Mouse (Mus musculus) lung, embryonic 16.5 days (tissue): ENCODE measurements around the gene Bmpr1a. TPM values are rescaled to one million over a fixed set of nuclear protein-coding genes. Genes with fewer than 3 reads are reported as not detected.

ENCODE experiments used
- ATAC-seq: fragments of 200-750 bp; cut with Nextera tagmentation; 2 replicates; pipeline ENCODE4 v1.8.0; 2017; ENCODE audit warnings: low read depth, mild to moderate bottlenecking, moderate library complexity
- H3K27ac ChIP-seq: fragments of 300-500 bp; sonication (generic); 2 replicates; pipeline ENCODE4 v1.5.1; 2014; ENCODE audit warnings: mild to moderate bottlenecking, control low read depth, low read length
- H3K27me3 ChIP-seq: fragments of 300-500 bp; sonication (generic); 2 replicates; pipeline ENCODE4 v1.6.1; 2014; ENCODE audit warnings: low read depth, low read length, mixed read lengths; ENCODE audit not compliant: control insufficient read depth, insufficient read depth
- H3K36me3 ChIP-seq: fragments of 300-500 bp; sonication (generic); 2 replicates; pipeline ENCODE4 v1.6.1; 2014; ENCODE audit warnings: low read length; ENCODE audit not compliant: control insufficient read depth, insufficient read depth
- H3K4me1 ChIP-seq: fragments of 300-500 bp; sonication (generic); replicated peaks from 2 replicates; pipeline ENCODE4 v1.6.1; 2014; ENCODE audit warnings: low read length, mixed read lengths; ENCODE audit not compliant: control insufficient read depth, insufficient read depth
- H3K4me2 ChIP-seq: fragments of 300-500 bp; sonication (generic); 2 replicates; pipeline ENCODE4 v1.6.1; 2014; ENCODE audit warnings: low read depth, low read length, control low read depth
- H3K4me3 ChIP-seq: fragments of 300-500 bp; sonication (generic); 2 replicates; pipeline ENCODE4 v1.5.1; 2014; ENCODE audit warnings: mild to moderate bottlenecking, low read length, control low read depth
- H3K9ac ChIP-seq: fragments of 300-500 bp; sonication (generic); 2 replicates; pipeline ENCODE4 v1.6.1; 2014; ENCODE audit warnings: low read length, control low read depth
- H3K9me3 ChIP-seq: fragments of 300-500 bp; sonication (generic); 2 replicates; pipeline ENCODE4 v1.6.1; 2016; ENCODE audit warnings: low read length; ENCODE audit not compliant: control insufficient read depth
- WGBS: fragments of 180-500 bp; shearing (Covaris S2); extraction: QIAGEN DNeasy Blood & Tissue Kit; methylation state at CpG from one replicate; pipeline ENCODE4 v1.1.7; 2014; 5-methylcytosine and 5-hydroxymethylcytosine counted together
- polyA plus RNA-seq: library from polyadenylated mRNA; unstranded; fragments of >200 nt; fragmentation: Nextera tagmentation; extraction: Ambion mirVana; gene quantifications from 2 replicates; pipeline ENCODE4 v1.2.1, GENCODE M21; 2015

Gene Bmpr1a
- polyA plus RNA-seq, 1 experiment from 2014 or later, result 25.8 TPM

DNA sequence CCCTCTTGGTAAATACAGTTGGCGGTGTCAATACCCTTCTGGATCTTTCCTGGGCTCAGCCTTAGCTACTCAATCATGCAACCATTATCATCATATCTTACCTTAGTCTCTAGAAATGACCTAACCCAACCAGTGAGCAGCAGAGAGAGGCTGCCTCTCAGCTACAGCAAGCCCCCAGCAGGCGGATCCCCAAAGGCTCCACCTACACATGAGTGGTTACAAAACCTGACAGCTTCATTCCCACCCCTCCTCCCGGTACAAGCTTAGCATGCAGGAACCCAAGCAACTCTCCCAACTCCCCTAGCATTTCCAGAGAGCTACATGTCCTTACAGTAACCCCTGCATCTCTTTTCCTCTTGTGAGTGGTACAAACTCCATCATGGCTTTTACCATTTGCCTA, 103.1 kb downstream of the Bmpr1a start:
- 91% methylated on average over 3 of the region's 3 CpGs for WGBS
- ATAC-seq, result no peak
- peaks cover 13% of the 10 kb centered on the region for H3K36me3 ChIP-seq

DNA sequence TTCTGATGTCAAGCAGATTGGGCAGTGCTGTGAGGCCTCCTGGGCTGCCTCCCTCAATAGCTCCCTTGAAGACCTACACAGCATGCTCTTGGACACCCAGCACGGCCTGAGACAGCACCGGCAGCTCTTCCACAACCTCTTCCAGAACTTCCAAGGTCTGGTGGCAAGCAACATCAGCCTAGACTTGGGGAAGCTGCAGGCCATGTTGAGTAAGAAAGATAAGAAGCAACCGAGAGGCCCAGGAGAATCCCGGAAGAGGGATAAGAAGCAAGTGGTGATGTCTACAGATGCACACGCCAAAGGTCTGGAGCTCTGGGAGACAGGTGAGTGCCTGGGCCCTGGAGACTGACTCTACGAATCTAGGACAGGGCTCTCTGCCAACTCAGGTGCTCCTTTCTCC, 103.8 kb downstream of the Bmpr1a start:
- Histone ChIP-seq H3K4me3 (no peak overlapping the region), H3K4me2 (no peak overlapping the region), H3K9ac (no peak overlapping the region), H3K4me1 (no peaks in the 10 kb centered on the region), H3K27me3 (no peaks in the 10 kb centered on the region), H3K9me3 (no peaks in the 10 kb centered on the region), H3K36me3 (peaks cover 6% of the 10 kb centered on the region), H3K27ac (no peak overlapping the region)
- no peak for ATAC-seq
- 89% methylated on average over 6 of the region's 6 CpGs for WGBS

More for the DNA sequence above, 103.1 kb downstream of the Bmpr1a start:
- Histone ChIP-seq H3K27ac (no peak overlapping the region), H3K27me3 (no peaks in the 10 kb centered on the region), H3K4me3 (no peak overlapping the region), H3K9ac (no peak overlapping the region), H3K4me2 (no peak overlapping the region), H3K4me1 (no peaks in the 10 kb centered on the region), H3K9me3 (no peaks in the 10 kb centered on the region)

DNA sequence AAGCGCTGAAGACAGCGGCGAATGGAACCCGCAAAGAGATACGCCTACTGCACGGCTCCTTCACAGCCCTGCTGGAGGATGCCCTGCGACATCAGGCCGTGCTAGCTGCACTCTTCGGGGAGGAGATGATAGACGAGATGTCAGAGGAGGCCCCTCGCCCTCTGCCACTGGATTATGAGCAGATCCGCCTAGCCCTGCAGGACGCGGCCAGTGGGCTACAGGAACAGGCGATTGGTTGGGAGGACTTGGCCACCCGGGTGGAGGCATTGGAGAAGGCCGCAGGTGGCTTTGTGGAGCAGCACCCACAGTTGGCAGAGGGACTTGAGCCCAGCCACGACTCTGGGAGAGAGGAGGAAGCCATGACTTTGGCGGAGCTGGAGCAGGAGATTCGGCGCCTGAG, 104.2 kb downstream of the Bmpr1a start:
- H3K4me2 ChIP-seq, result no peak overlapping the region
- no peak overlapping the region for H3K27ac ChIP-seq
- no peak overlapping the region for H3K4me3 ChIP-seq
- ATAC-seq, result no peak
- H3K9me3 ChIP-seq, result no peaks in the 10 kb centered on the region
- no peaks in the 10 kb centered on the region for H3K4me1 ChIP-seq
- H3K36me3 ChIP-seq, result peaks cover 6% of the 10 kb centered on the region; the same call in 1 of the 2 replicates
- no peaks in the 10 kb centered on the region for H3K27me3 ChIP-seq
- H3K9ac ChIP-seq, result no peak overlapping the region
- WGBS, result 84% methylated on average over 21 of the region's 21 CpGs

DNA sequence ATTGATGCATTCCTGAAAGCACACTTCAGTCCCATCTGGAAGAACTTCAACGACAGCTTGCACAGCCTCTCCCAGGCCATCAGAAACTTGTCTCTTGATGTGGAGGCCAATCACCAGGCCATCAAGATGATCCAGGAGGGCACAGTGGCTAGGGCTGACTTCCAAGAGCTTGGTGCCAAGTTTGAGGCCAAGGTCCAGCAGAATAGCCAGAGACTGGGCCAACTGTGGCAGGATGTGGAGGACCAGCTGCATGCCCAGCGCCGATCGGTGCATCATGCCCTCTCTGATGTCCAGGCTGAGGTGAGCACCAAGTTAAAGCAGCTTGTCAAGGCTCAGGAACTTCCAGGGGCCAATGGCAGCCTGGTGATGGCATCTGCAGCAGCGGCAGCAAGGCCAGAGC, 105.3 kb downstream of the Bmpr1a start:
- Histone ChIP-seq H3K4me2 (no peak overlapping the region), H3K27ac (no peak overlapping the region), H3K27me3 (no peaks in the 10 kb centered on the region), H3K36me3 (peaks cover 6% of the 10 kb centered on the region; the same call in 1 of the 2 replicates), H3K4me1 (no peaks in the 10 kb centered on the region), H3K9me3 (no peaks in the 10 kb centered on the region), H3K9ac (no peak overlapping the region), H3K4me3 (no peak overlapping the region)
- no peak for ATAC-seq
- 88% methylated on average over 5 of the region's 5 CpGs for WGBS

DNA sequence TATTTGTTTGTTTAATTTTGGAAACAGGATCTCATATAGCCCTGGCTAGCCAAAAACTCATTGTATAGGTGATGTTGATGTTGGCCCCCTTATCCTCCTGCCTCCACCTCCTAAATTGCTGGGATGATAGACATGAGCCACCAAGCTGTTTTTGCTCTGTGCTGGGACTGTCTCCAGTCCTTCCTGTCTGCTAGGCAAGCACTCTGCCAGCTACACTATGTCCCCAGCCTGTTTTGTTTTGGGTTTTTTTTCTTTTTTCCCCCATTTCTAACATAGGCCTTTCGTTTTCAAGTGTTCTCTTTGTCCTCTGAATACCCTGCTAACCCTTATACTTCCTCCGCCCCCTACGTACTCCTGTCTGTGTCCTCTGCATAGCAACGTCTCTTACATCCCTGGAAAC, 109.8 kb downstream of the Bmpr1a start:
- no peak overlapping the region for H3K4me3 ChIP-seq
- no peak overlapping the region for H3K27ac ChIP-seq
- H3K36me3 ChIP-seq, result no peaks in the 10 kb centered on the region
- no peak overlapping the region for H3K9ac ChIP-seq
- no peak overlapping the region for H3K4me2 ChIP-seq
- H3K9me3 ChIP-seq, result peaks cover 3% of the 10 kb centered on the region; the same call in 1 of the 2 replicates
- H3K4me1 ChIP-seq, result no peaks in the 10 kb centered on the region
- H3K27me3 ChIP-seq, result no peaks in the 10 kb centered on the region
- 68% methylated on average over 4 of the region's 4 CpGs for WGBS
- no peak for ATAC-seq

DNA sequence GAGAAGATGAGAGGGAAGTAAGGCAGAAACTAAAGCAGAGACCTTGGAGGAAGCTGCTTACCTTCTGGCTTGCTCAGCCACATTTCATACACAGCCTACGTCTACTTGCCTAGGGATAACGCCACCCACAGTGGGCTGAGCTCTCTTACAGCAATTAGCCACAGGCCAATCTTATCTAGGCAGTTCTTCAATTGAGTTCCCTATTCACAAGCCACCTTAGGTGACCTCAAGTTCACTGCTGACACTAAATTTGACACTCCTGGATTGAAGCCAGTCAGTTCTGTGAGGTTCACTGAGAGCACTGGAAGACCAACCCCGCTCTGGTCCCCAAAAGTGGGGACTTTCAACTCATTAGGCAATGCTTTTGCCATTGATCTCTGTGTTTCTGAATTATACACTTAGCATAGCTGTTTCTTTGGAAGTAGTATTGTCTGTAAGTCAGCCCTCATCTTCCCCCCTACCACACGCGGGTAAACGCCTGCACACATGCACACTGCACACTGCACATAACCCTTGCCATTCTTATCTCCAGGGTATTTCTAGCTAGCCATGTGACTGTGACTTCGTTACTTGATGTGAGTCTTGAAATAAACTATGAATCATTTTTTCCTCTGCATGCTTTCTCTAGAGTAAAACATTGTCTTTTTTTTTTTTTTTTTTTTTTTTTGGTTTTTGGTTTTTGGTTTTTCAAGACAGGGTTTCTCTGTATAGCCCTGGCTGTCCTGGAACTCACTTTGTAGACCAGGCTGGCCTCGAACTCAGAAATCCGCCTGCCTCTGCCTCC, 120.0 kb downstream of the Bmpr1a start:
- ATAC-seq, result no peak
- Histone ChIP-seq H3K4me1 (peaks cover 9% of the 10 kb centered on the region; the same call in 1 of the 2 replicates), H3K27ac (no peak overlapping the region), H3K9me3 (no peaks in the 10 kb centered on the region), H3K9ac (no peak overlapping the region), H3K36me3 (no peaks in the 10 kb centered on the region), H3K4me3 (no peak overlapping the region), H3K27me3 (no peaks in the 10 kb centered on the region), H3K4me2 (no peak overlapping the region)
- WGBS, result 87% methylated on average over 9 of the region's 9 CpGs

DNA sequence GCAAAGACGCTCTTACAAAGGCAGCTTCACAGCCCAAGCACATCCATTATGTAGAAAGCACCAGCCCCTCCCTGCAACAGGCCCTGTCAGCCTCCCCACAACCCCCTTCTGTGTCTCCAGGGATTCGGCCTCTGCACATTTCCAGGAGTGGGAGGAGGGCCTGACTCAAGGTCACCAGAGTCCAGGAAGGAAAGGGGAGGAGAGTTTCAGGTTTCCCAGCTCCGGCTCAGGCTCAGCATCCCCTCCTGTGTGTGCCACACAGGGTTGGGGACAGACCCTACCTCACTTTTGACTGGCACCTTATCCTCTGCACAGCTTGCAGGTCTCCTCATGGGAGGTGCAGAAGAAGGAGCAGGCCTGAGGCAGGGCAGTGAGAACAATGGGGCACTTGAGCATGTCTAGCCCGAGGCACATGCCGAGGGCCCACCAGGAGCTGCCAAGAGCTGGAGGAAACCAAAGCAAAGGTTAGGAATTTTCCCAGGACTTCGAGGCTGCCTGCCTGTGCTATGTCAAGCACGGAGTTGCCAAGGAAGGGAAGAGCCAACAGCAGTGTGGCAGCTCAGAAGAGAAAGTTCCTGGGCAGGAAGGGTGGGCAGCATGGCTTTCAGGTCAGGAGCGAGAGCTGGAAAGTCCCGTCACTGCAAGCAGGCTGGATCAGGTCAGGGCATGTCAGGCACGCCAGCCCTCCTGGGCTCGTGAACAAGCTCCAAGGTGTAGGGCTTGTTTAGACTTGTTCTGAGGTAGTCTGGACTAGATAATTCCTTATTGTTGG, 124.4 kb downstream of the Bmpr1a start:
- Histone ChIP-seq H3K4me3 (no peak overlapping the region), H3K36me3 (no peaks in the 10 kb centered on the region), H3K27me3 (no peaks in the 10 kb centered on the region), H3K9me3 (no peaks in the 10 kb centered on the region), H3K4me2 (peak overlapping the region; percentile 27; the same call in 1 of the 2 replicates), H3K9ac (0 out of 2 replicates have a peak overlapping the region, but pooled peaks have one; percentile 9), H3K4me1 (peaks cover 22% of the 10 kb centered on the region), H3K27ac (peak overlapping the region; percentile 72)
- WGBS, result 23% methylated on average over 11 of the region's 11 CpGs
- peak; percentile 59 for ATAC-seq

DNA sequence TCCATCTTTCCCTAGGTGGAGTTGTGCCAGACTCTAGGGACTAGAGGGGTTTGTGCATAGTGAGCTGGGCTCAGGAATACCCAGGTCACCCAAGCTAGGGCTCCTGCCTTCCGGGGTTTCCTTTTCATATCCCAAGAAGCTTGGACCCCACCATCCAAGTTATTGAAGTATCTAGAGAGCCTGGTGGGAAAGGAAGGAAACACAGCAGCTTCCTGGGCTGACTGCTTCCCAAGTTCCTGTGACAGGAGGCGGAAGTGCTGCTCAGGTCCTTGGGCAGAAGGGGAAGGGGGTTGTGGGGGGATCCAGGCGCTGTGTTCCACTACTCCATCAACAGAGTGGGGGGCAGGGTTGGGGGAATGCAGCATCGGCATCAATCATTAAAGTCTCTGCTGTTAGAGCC, 126.0 kb downstream of the Bmpr1a start:
- peak overlapping the region; percentile 9; the same call in 1 of the 2 replicates for H3K9ac ChIP-seq
- H3K4me2 ChIP-seq, result peak overlapping the region; percentile 49

DNA sequence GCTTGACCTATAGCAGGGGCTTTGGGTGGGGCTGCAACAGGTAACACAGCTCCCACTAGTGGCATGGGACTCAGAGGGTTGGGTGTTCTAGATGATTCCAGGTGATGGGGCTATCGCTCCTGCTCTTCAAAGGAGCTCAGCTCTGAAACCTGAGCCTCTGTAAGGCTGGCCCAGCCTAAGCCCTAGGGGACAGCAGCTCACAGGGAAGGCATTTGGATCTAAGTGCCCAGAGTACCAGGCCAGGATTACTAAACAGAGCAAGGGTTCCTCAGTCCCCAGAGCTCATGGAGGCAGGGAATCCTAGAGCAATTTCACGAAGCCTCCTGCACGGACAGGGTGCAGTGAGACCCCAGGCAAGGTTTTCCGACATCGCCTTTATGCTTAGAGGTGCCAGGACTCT, 127.2 kb downstream of the Bmpr1a start:
- ATAC-seq, result no peak
- Histone ChIP-seq H3K36me3 (no peaks in the 10 kb centered on the region), H3K27me3 (no peaks in the 10 kb centered on the region), H3K4me3 (peak overlapping the region; percentile 40), H3K4me2 (peak overlapping the region; percentile 49), H3K9me3 (no peaks in the 10 kb centered on the region), H3K4me1 (peaks cover 24% of the 10 kb centered on the region), H3K27ac (no peak overlapping the region), H3K9ac (peak overlapping the region; percentile 50)
- WGBS, result 83% methylated on average over 5 of the region's 5 CpGs

More for the DNA sequence above, 126.0 kb downstream of the Bmpr1a start:
- Histone ChIP-seq H3K4me1 (peaks cover 24% of the 10 kb centered on the region), H3K27ac (no peak overlapping the region), H3K4me3 (peak overlapping the region; percentile 40), H3K27me3 (no peaks in the 10 kb centered on the region), H3K36me3 (no peaks in the 10 kb centered on the region), H3K9me3 (no peaks in the 10 kb centered on the region)
- 84% methylated on average over 4 of the region's 4 CpGs for WGBS
- ATAC-seq, result no peak
